Mouse (Mus musculus) bone marrow, adult 2 months (tissue): Measurements from ENCODE around the gene Smagp.

Experiments
- CTCF ChIP-seq: fragments of 200-500 bp; IDR thresholded peaks from 2 replicates; pipeline ENCODE4 v1.5.1; 2011; ENCODE audit warnings: low read length, control low read depth; ENCODE audit not compliant: control insufficient read depth, insufficient read depth
- POLR2A ChIP-seq: fragments of 200-500 bp; IDR thresholded peaks from 2 replicates; pipeline ENCODE4 v1.6.1; 2011; ENCODE audit warnings: low read depth, mild to moderate bottlenecking, control low read depth, low read length, borderline replicate concordance; ENCODE audit not compliant: control insufficient read depth

GRCm38 (mm10) chr15:100676521-100676920 is 39.8 kb upstream of the Smagp start:
- TF ChIP-seq POLR2A, result no peak
- no peak for TF ChIP-seq CTCF
